Mouse (Mus musculus): Measurements from ENCODE around the gene Ndufa8.

GRCm38 (mm10) chr2:35993481-35993880 lies 55.7 kb downstream of the Ndufa8 start:
- TF ChIP-seq POLR2A (IDR thresholded peaks at IDR 0.05; ENCODE audit: extremely low read depth, insufficient read depth, low read length) (no peak), CTCF (IDR thresholded peaks at IDR 0.05; ENCODE audit: low read depth, low read length) (no peak)
